Mouse (Mus musculus) lung, postnatal 0 days (tissue): Measurements from ENCODE around the gene Gm10972.

Source experiments
- CTCF ChIP-seq: IDR thresholded peaks from 2 replicates; pipeline ENCODE4 v1.5.1; 2016; ENCODE audit warnings: antibody characterized with exemption, mild to moderate bottlenecking
- EP300 ChIP-seq: IDR thresholded peaks from 2 replicates; pipeline ENCODE4 v1.6.1; 2016; ENCODE audit warnings: antibody characterized with exemption, mild to moderate bottlenecking, control low read depth

- TF ChIP-seq CTCF (no peak), EP300 (no peak)
Observed at GRCm38 (mm10) chr3:94610581-94610980, 32.3 kb upstream of the Gm10972 start.
